Mouse (Mus musculus): ENCODE measurements around the gene Trappc12.

Trappc12 gene

GRCm38 (mm10) chr12:28688996-28689395, 61.3 kb downstream of the Trappc12 start:
- DNase-seq (ENCODE audit: low spot score), result no peak

- no peak for DNase-seq (ENCODE audit: low spot score)
Measured at GRCm38 (mm10) chr12:28686199-28686879, 63.9 kb downstream of the Trappc12 start.

- no peak for DNase-seq (ENCODE audit: low spot score)
Measured at GRCm38 (mm10) chr12:28685771-28686170, 64.5 kb downstream of the Trappc12 start.

- no peak for DNase-seq (ENCODE audit: low spot score)
Measured at GRCm38 (mm10) chr12:28684674-28685073, 65.6 kb downstream of the Trappc12 start.

GRCm38 (mm10) chr12:28675925-28676209, 74.4 kb downstream of the Trappc12 start:
- DNase-seq (ENCODE audit: low spot score), result no peak

- peak; percentile 79 for DNase-seq (ENCODE audit: low spot score)
Measured at GRCm38 (mm10) chr12:28675121-28675924, 74.9 kb downstream of the Trappc12 start, which contains the start of gene Adi1. Adi1 (plus strand) TSS chr12:28675231.

GRCm38 (mm10) chr12:28674038-28674720, 76.1 kb downstream of the Trappc12 start:
- peak; percentile 7 for DNase-seq (ENCODE audit: low spot score)

GRCm38 (mm10) chr12:28667287-28667686, 83.0 kb downstream of the Trappc12 start:
- no peak for DNase-seq (ENCODE audit: low spot score)

GRCm38 (mm10) chr12:28666734-28667133, 83.5 kb downstream of the Trappc12 start:
- no peak for DNase-seq (ENCODE audit: low spot score)

- no peak for DNase-seq (ENCODE audit: low spot score)
Measured at GRCm38 (mm10) chr12:28662628-28663027, 87.6 kb downstream of the Trappc12 start.

GRCm38 (mm10) chr12:28649141-28650110, 100.8 kb downstream of the Trappc12 start, which contains the start of gene Rnaseh1:
Rnaseh1 (plus strand) TSS chr12:28649602.
- peak; percentile 90 for DNase-seq (ENCODE audit: low spot score)
